Mouse (Mus musculus): ENCODE data around the gene Set. TPM values are rescaled to one million over a fixed set of nuclear protein-coding genes. Genes with fewer than 3 reads are reported as not detected.
A peak's percentile ranks its signal among the peaks of the same experiment; 100 is the strongest.

Gene Set
- total and polyA plus RNA-seq, 3 experiments, result 250 to 973 (median 580) TPM

GRCm38 (mm10) chr2:30077502-30078348 lies 20.5 kb downstream of the Set start, which contains the start of gene Pkn3 (continued):
- peak; percentile 77 for TF ChIP-seq POLR2AphosphoS2 (IDR thresholded peaks at IDR 0.05; ENCODE audit: low read length)
- peak; percentile 81 for TF ChIP-seq MAX (IDR thresholded peaks at IDR 0.05; ENCODE audit: low read length)
- TF ChIP-seq GATA1 (IDR thresholded peaks at IDR 0.05; ENCODE audit: low read depth, low read length), result no peak
- no peak; the same call in 1 of the 2 replicates for TF ChIP-seq KAT2A (conservative IDR thresholded peaks at IDR 0.05; ENCODE audit: low read depth, low read length)
- TF ChIP-seq TBP (IDR thresholded peaks at IDR 0.05; ENCODE audit: low read depth, low read length), result peak; percentile 62; the same call in 1 of the 2 replicates
- peak; percentile 53 for TF ChIP-seq RAD21 (IDR thresholded peaks at IDR 0.05; ENCODE audit: low read depth, low read length)
- TF ChIP-seq USF1 (IDR thresholded peaks at IDR 0.05; ENCODE audit: low read depth, low read length), result 0 out of 2 replicates have a peak, but pooled peaks have one; percentile 38
- TF ChIP-seq POLR2A (IDR thresholded peaks at IDR 0.05; ENCODE audit: control insufficient read depth in 1 of 2, insufficient read depth in 1 of 2, low read depth in 1 of 2, low read length in 2 of 2, poor library complexity in 1 of 2), result peak in 1 of 2 experiments; percentile 55; a peak in 1 of 4 replicates
- no peak for TF ChIP-seq MAFK (IDR thresholded peaks at IDR 0.05; ENCODE audit: borderline replicate concordance, low read depth, low read length)
- peak; percentile 90 for TF ChIP-seq MXI1 (IDR thresholded peaks at IDR 0.05; ENCODE audit: low read depth, low read length)
- peak; percentile 66 for TF ChIP-seq HCFC1 (IDR thresholded peaks at IDR 0.05; ENCODE audit: low read depth, low read length)
- peak; percentile 94; the same call in 1 of the 2 replicates for TF ChIP-seq MAZ (IDR thresholded peaks at IDR 0.05; ENCODE audit: low read depth, low read length)
- TF ChIP-seq ETS1 (IDR thresholded peaks at IDR 0.05; ENCODE audit: low read depth, low read length), result 0 out of 2 replicates have a peak, but pooled peaks have one; percentile 33
- TF ChIP-seq MYC (IDR thresholded peaks at IDR 0.05; ENCODE audit: low read depth, low read length), result peak; percentile 77; the same call in 1 of the 2 replicates
- no peak for TF ChIP-seq ZKSCAN1 (IDR thresholded peaks at IDR 0.05; ENCODE audit: low read depth, low read length)
- no peak for TF ChIP-seq MYB (IDR thresholded peaks at IDR 0.05; ENCODE audit: low read depth, low read length)
- TF ChIP-seq ZC3H11A (IDR thresholded peaks at IDR 0.05; ENCODE audit: low read depth, low read length), result peak; percentile 37; the same call in 1 of the 2 replicates
- TF ChIP-seq TAL1 (IDR thresholded peaks at IDR 0.05; ENCODE audit: low read length), result no peak
- no peak for TF ChIP-seq E2F4 (IDR thresholded peaks at IDR 0.05; ENCODE audit: borderline replicate concordance, low read depth, low read length)
- peak; percentile 61 for TF ChIP-seq SMC3 (IDR thresholded peaks at IDR 0.05; ENCODE audit: low read depth, low read length)
- TF ChIP-seq USF2 (IDR thresholded peaks at IDR 0.05; ENCODE audit: borderline replicate concordance in 1 of 2, insufficient read depth in 1 of 2, low read depth in 1 of 2, low read length in 2 of 2), result no peak

GRCm38 (mm10) chr2:30078349-30078712 lies 21.2 kb downstream of the Set start:
- Histone ChIP-seq H3K9me3 (replicated peaks; ENCODE audit: insufficient read depth, low read length) (no peaks in the 10 kb centered on the region), H3K4me1 (ENCODE audit: control insufficient read depth in 1 of 2, insufficient read depth in 2 of 2, low read length in 2 of 2) (peaks cover 0 to 5% of the 10 kb centered on the region in 2 experiments; a peak in 2 of 4 replicates), H3K4me3 (ENCODE audit: control insufficient read depth in 1 of 2, insufficient read depth in 1 of 2, low read depth in 2 of 2, low read length in 2 of 2) (0 out of 4 replicates have a peak overlapping the region, but pooled peaks of 1 of the 2 experiments have one; percentile 22), H3K27me3 (ENCODE audit: control insufficient read depth in 1 of 2, insufficient read depth in 2 of 2, low read length in 2 of 2) (no peaks in the 10 kb centered on the region), H3K36me3 (ENCODE audit: control insufficient read depth in 1 of 2, insufficient read depth in 2 of 2, low read length in 2 of 2) (peaks cover 0 to 2% of the 10 kb centered on the region in 2 experiments; a peak in 1 of 4 replicates), H3K79me2 (ENCODE audit: control insufficient read depth, insufficient read depth, low read length, poor library complexity) (no peaks in the 10 kb centered on the region), H3K9ac (ENCODE audit: control insufficient read depth, low read depth, low read length, poor library complexity, severe bottlenecking) (peak overlapping the region; percentile 9; the same call in 1 of the 2 replicates), H3K27ac (ENCODE audit: control insufficient read depth, low read depth, low read length) (no peak overlapping the region)
- TF ChIP-seq ZNF384 (IDR thresholded peaks at IDR 0.05; ENCODE audit: low read depth, low read length) (no peak), GATA1 (IDR thresholded peaks at IDR 0.05; ENCODE audit: low read depth, low read length) (no peak), UBTF (IDR thresholded peaks at IDR 0.05; ENCODE audit: borderline replicate concordance, insufficient read depth, low read depth, low read length) (no peak), CHD2 (IDR thresholded peaks at IDR 0.05; ENCODE audit: low read length) (no peak), BHLHE40 (IDR thresholded peaks at IDR 0.05; ENCODE audit: borderline replicate concordance, low read depth, low read length) (no peak), MYB (IDR thresholded peaks at IDR 0.05; ENCODE audit: low read depth, low read length) (no peak), MYC (IDR thresholded peaks at IDR 0.05; ENCODE audit: low read depth, low read length) (no peak), SIN3A (IDR thresholded peaks at IDR 0.05; ENCODE audit: low read length) (no peak), MAZ (IDR thresholded peaks at IDR 0.05; ENCODE audit: low read depth, low read length) (no peak), POLR2AphosphoS5 (IDR thresholded peaks at IDR 0.05; ENCODE audit: borderline replicate concordance, low read depth, low read length) (no peak), GABPA (IDR thresholded peaks at IDR 0.05; ENCODE audit: low read depth, low read length) (no peak), MXI1 (IDR thresholded peaks at IDR 0.05; ENCODE audit: low read depth, low read length) (no peak), NRF1 (IDR thresholded peaks at IDR 0.05; ENCODE audit: insufficient read depth, low read depth, low read length, poor library complexity, severe bottlenecking) (no peak), ZKSCAN1 (IDR thresholded peaks at IDR 0.05; ENCODE audit: low read depth, low read length) (no peak), JUND (IDR thresholded peaks at IDR 0.05; ENCODE audit: low read depth, low read length) (no peak), USF2 (IDR thresholded peaks at IDR 0.05; ENCODE audit: borderline replicate concordance in 1 of 2, insufficient read depth in 1 of 2, low read depth in 1 of 2, low read length in 2 of 2) (no peak), TAL1 (IDR thresholded peaks at IDR 0.05; ENCODE audit: low read length) (no peak), ZMIZ1 (IDR thresholded peaks at IDR 0.05; ENCODE audit: low read depth, low read length) (no peak)
- no peak for DNase-seq (ENCODE audit: low read depth, low spot score)
